Mouse (Mus musculus) intestine, embryonic 16.5 days (tissue): ENCODE data around the gene Tcp1. TPM values are rescaled to one million over a fixed set of nuclear protein-coding genes. Genes with fewer than 3 reads are reported as not detected.
"Not testable (repeated sequence)": the region's sequence is repeated elsewhere in the genome, so short reads cannot be mapped to it uniquely, and the experiment has no call there.

Source experiments
- ATAC-seq: fragments of 200-750 bp; cut with Nextera tagmentation; 2 replicates; pipeline ENCODE4 v1.8.0; 2017; ENCODE audit warnings: moderate TSS enrichment, moderate library complexity
- H3K27ac ChIP-seq: fragments of 300-500 bp; sonication (generic); 2 replicates; pipeline ENCODE4 v1.5.1; 2014; ENCODE audit warnings: mild to moderate bottlenecking, low read length
- H3K27me3 ChIP-seq: fragments of 300-500 bp; sonication (generic); replicated peaks from 2 replicates; pipeline ENCODE4 v1.6.1; 2014; ENCODE audit warnings: low read length, control low read depth, mixed read lengths; ENCODE audit not compliant: control insufficient read depth, insufficient read depth
- H3K36me3 ChIP-seq: fragments of 300-500 bp; sonication (generic); 2 replicates; pipeline ENCODE4 v1.6.1; 2014; ENCODE audit warnings: low read length, control low read depth; ENCODE audit not compliant: control insufficient read depth, insufficient read depth
- H3K4me1 ChIP-seq: fragments of 300-500 bp; sonication (generic); 2 replicates; pipeline ENCODE4 v1.6.1; 2014; ENCODE audit warnings: low read length, control low read depth, mixed read lengths; ENCODE audit not compliant: control insufficient read depth, insufficient read depth
- H3K4me2 ChIP-seq: fragments of 300-500 bp; sonication (generic); 2 replicates; pipeline ENCODE4 v1.6.1; 2014; ENCODE audit warnings: low read depth, low read length, control low read depth
- H3K4me3 ChIP-seq: fragments of 300-500 bp; sonication (generic); 2 replicates; pipeline ENCODE4 v1.5.1; 2014; ENCODE audit warnings: mild to moderate bottlenecking, low read length
- H3K9ac ChIP-seq: fragments of 300-500 bp; sonication (generic); 2 replicates; pipeline ENCODE4 v1.6.1; 2014; ENCODE audit warnings: low read depth, low read length
- H3K9me3 ChIP-seq: fragments of 300-500 bp; sonication (generic); 2 replicates; pipeline ENCODE4 v1.6.1; 2016; ENCODE audit warnings: low read length, control low read depth; ENCODE audit not compliant: control insufficient read depth
- WGBS: fragments of 180-500 bp; shearing (Covaris S2); extraction: QIAGEN DNeasy Blood & Tissue Kit; methylation state at CpG from one replicate; pipeline ENCODE4 v1.1.7; 2014; 5-methylcytosine and 5-hydroxymethylcytosine counted together
- polyA plus RNA-seq: library from polyadenylated mRNA; unstranded; fragments of >200 nt; fragmentation: Nextera tagmentation; extraction: Ambion mirVana; gene quantifications from 2 replicates; pipeline ENCODE4 v1.2.1, GENCODE M21; 2015

The Tcp1 gene
- polyA plus RNA-seq, 1 experiment from 2014 or later: 348 TPM

GRCm38 (mm10) chr17:12931576-12931975 is 16.1 kb downstream of the Tcp1 start:
- not testable (repeated sequence) for H3K27ac ChIP-seq, H3K9me3 ChIP-seq, H3K9ac ChIP-seq, H3K4me3 ChIP-seq, H3K4me2 ChIP-seq, H3K36me3 ChIP-seq, ATAC-seq, H3K27me3 ChIP-seq, H3K4me1 ChIP-seq
- 97% methylated on average over 5 of the region's 5 CpGs for WGBS

- H3K27me3 ChIP-seq: no peaks in the 10 kb centered on the region
- H3K4me2 ChIP-seq: no peak overlapping the region
- peaks cover 3% of the 10 kb centered on the region; the same call in 1 of the 2 replicates for H3K4me1 ChIP-seq
- 60% methylated on average over 4 of the region's 4 CpGs for WGBS
- H3K9me3 ChIP-seq: no peaks in the 10 kb centered on the region
- no peaks in the 10 kb centered on the region for H3K36me3 ChIP-seq
- H3K9ac ChIP-seq: no peak overlapping the region
- ATAC-seq: peak; percentile 45; the same call in 1 of the 2 replicates
- H3K4me3 ChIP-seq: no peak overlapping the region
- no peak overlapping the region for H3K27ac ChIP-seq
Observed at GRCm38 (mm10) chr17:12935719-12936118, 20.2 kb downstream of the Tcp1 start.

- H3K27me3 ChIP-seq: no peaks in the 10 kb centered on the region
- no peaks in the 10 kb centered on the region for H3K36me3 ChIP-seq
- H3K4me1 ChIP-seq: peaks cover 3% of the 10 kb centered on the region; the same call in 1 of the 2 replicates
- no peaks in the 10 kb centered on the region for H3K9me3 ChIP-seq
- no peak overlapping the region for H3K4me3 ChIP-seq
- no peak for ATAC-seq
- no peak overlapping the region for H3K4me2 ChIP-seq
- no peak overlapping the region for H3K9ac ChIP-seq
- 74% methylated on average over 2 of the region's 2 CpGs for WGBS
- no peak overlapping the region for H3K27ac ChIP-seq
Observed at GRCm38 (mm10) chr17:12937412-12937970, 22.0 kb downstream of the Tcp1 start.

- no peak for ATAC-seq
- H3K9me3 ChIP-seq: no peaks in the 10 kb centered on the region
Observed at GRCm38 (mm10) chr17:12938077-12938476, 22.6 kb downstream of the Tcp1 start.

GRCm38 (mm10) chr17:12939377-12940148 is 24.1 kb downstream of the Tcp1 start:
- H3K36me3 ChIP-seq, H3K9me3 ChIP-seq, H3K27me3 ChIP-seq, H3K27ac ChIP-seq, H3K4me1 ChIP-seq: not testable (repeated sequence)
- WGBS: 36% methylated on average over 2 of the region's 12 CpGs
- H3K4me3 ChIP-seq: peak overlapping the region; percentile 51
- ATAC-seq: peak; percentile 35; the same call in 1 of the 2 replicates
- peak overlapping the region; percentile 81 for H3K4me2 ChIP-seq
- H3K9ac ChIP-seq: 0 out of 2 replicates have a peak overlapping the region, but pooled peaks have one; percentile 51

More at GRCm38 (mm10) chr17:12938077-12938476, 22.6 kb downstream of the Tcp1 start:
- peaks cover 3% of the 10 kb centered on the region; the same call in 1 of the 2 replicates for H3K4me1 ChIP-seq
- 60% methylated on average over 2 of the region's 2 CpGs for WGBS
- H3K9ac ChIP-seq: no peak overlapping the region
- no peaks in the 10 kb centered on the region for H3K27me3 ChIP-seq
- no peaks in the 10 kb centered on the region; the same call in 1 of the 2 replicates for H3K36me3 ChIP-seq
- no peak overlapping the region for H3K4me3 ChIP-seq
- H3K4me2 ChIP-seq: no peak overlapping the region
- H3K27ac ChIP-seq: no peak overlapping the region

- no peak within 1 kb of the TSS for H3K27ac ChIP-seq
- H3K36me3 ChIP-seq: no peaks in the 10 kb centered on the region; the same call in 1 of the 2 replicates
- WGBS: 13% methylated on average over 27 of the region's 27 CpGs
- no peaks in the 10 kb centered on the region for H3K9me3 ChIP-seq
- ATAC-seq: peak; percentile 77
- H3K4me3 ChIP-seq: peak within 1 kb of the TSS; percentile 51
- peaks cover 3% of the 10 kb centered on the region; the same call in 1 of the 2 replicates for H3K4me1 ChIP-seq
- peak within 1 kb of the TSS; percentile 81 for H3K4me2 ChIP-seq
- peak within 1 kb of the TSS; percentile 51 for H3K9ac ChIP-seq
- no peaks in the 10 kb centered on the region for H3K27me3 ChIP-seq
Observed at GRCm38 (mm10) chr17:12940151-12940805, 24.8 kb downstream of the Tcp1 start, which contains the start of gene Acat3. Acat3 (minus strand) TSS chr17:12940600.

- Histone ChIP-seq H3K4me1 (peaks cover 3% of the 10 kb centered on the region; the same call in 1 of the 2 replicates), H3K4me3 (no peak overlapping the region), H3K27me3 (no peaks in the 10 kb centered on the region), H3K4me2 (no peak overlapping the region), H3K36me3 (no peaks in the 10 kb centered on the region; the same call in 1 of the 2 replicates), H3K9ac (no peak overlapping the region), H3K27ac (no peak overlapping the region), H3K9me3 (no peaks in the 10 kb centered on the region)
- WGBS: 76% methylated on average over 8 of the region's 8 CpGs
- no peak for ATAC-seq
Observed at GRCm38 (mm10) chr17:12941543-12942260, 26.2 kb downstream of the Tcp1 start.

- Histone ChIP-seq H3K4me2 (no peak overlapping the region), H3K36me3 (no peaks in the 10 kb centered on the region; the same call in 1 of the 2 replicates), H3K4me1 (peaks cover 3% of the 10 kb centered on the region; the same call in 1 of the 2 replicates), H3K27ac (no peak overlapping the region), H3K27me3 (no peaks in the 10 kb centered on the region), H3K9ac (no peak overlapping the region), H3K9me3 (no peaks in the 10 kb centered on the region), H3K4me3 (no peak overlapping the region)
- 88% methylated on average over 6 of the region's 6 CpGs for WGBS
- no peak for ATAC-seq
Observed at GRCm38 (mm10) chr17:12942459-12943162, 27.1 kb downstream of the Tcp1 start.
